Mouse (Mus musculus) layer of hippocampus, adult 6 months (tissue): Measurements from ENCODE around the gene Tenm1. TPM values are rescaled to one million over a fixed set of nuclear protein-coding genes. Genes with fewer than 3 reads are reported as not detected.

ENCODE experiments used
- long read RNA-seq, 2 experiments: library from polyadenylated mRNA; unstranded; transcript quantifications; one replicate each; pipeline ENCODE4 v2.0.0; 2019 to 2020
- polyA plus RNA-seq: library from polyadenylated mRNA; unstranded; fragments of <200 nt; fragmentation: Nextera tagmentation; gene quantifications from 2 replicates; pipeline ENCODE4 v1.2.3, GENCODE M21; 2021

The Tenm1 gene
- 11.0 and 14.1 TPM in 2 replicates for polyA plus RNA-seq
- long read RNA-seq, experiment 1, partial matches to known transcripts, result 12 of 35 reads
- long read RNA-seq, experiment 1, other reads (novel, unspliced or antisense), result 23 of 35 reads
- long read RNA-seq, experiment 2, partial matches to known transcripts, result 8 of 20 reads
- long read RNA-seq, experiment 2, other reads (novel, unspliced or antisense), result 12 of 20 reads

DNA sequence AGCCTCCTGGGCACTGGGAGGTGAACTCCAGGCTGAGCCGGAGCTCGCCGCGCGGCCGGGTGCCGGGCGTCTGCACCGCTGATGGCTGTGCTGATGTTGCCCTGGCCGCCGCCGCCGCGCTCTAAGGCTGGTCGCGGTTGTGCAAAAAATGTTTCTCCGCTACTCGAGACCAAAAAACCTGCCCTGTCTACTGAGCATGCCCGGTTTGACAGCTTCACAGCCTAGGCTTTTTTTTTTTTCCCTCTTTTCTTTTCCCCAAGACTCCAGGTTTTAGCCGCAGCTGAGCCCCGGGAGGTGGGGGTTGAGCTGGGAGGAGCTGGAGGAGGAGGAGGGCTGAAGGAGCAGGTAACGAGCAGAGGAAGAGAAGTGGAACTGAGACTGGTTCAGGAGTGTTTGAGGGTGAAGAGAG lies at the start of gene Tenm1:
Tenm1 (minus strand) TSS at position 272 of the 409 bp plus-strand sequence.

DNA sequence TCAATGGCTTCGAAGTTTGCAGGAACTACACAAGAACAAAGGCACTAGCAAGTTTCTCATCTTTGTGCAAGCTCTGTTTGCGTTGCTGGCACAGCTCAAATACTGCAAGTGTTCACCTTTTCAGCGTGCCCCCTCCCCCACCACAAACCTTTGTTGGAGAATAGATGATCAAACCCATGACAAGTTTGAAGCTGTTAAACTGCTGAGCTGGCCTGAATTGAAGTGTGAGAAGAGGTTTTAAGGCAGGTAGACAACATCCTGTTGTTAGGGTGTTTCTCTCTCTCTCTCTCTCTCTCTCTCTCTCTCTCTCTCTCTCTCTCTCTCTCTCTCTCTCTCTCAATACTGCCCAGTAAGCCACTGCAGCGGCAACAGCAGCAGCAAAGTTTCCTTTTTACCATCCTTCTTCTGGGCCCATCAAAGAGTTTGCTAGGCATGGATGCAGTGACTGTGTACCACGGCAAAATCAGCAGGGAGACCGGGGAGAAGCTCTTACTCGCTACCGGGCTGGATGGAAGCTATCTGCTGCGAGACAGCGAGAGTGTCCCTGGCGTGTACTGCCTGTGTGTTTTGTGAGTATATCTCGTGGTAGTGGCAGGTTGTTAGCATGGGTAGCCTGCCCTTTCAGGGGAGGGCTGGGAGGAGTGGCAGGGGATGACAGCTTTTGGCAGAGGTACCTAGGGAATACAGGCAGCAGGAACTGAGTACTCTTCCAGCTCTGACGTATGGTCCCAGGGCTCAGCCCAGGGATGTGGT lies 926.5 kb downstream of the Tenm1 start, which contains the start of gene Sh2d1a:
Sh2d1a (plus strand) TSS at position 163 of the 753 bp plus-strand sequence.

DNA sequence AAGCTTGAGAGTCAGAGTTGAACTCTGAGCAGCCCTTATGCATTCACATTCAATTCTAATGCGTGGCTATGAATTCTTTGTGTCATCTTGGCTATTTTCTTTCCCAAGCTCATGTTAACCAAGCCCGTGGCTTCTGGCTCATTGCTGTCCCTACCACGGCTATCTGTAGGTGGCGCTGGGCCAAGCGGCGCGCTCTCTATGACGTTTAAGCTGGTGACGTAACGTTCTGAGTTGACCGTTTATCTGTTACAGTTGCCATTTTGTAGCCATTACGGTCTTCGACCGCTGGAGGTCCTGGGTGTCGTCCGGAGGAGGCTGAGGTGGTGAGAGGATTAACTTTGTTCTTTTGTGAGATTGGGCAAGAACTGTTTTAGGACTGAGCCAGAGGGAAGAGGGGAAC lies 939.5 kb downstream of the Tenm1 start, which contains the start of gene Tex13c2:
Tex13c2 (plus strand) TSS at position 246 of the 400 bp plus-strand sequence.

Other genes with a start within 250 kb of the Tenm1 start
- gene Tex13c1, start 162.0 kb upstream of the Tenm1 start, polyA plus RNA-seq, result not detected in 2 replicates